Mouse (Mus musculus) forebrain, postnatal 0 days (tissue): ENCODE data around the gene Larp4. TPM values are rescaled to one million over a fixed set of nuclear protein-coding genes. Genes with fewer than 3 reads are reported as not detected.

Source experiments
- ATAC-seq: fragments of 200-750 bp; cut with Nextera tagmentation; 2 replicates; pipeline ENCODE4 v1.8.0; 2017; ENCODE audit warnings: mild to moderate bottlenecking, moderate library complexity
- DNase-seq: peaks from one replicate; pipeline ENCODE4 v3.0.0-alpha.2; 2015
- H3K27ac ChIP-seq: fragments of 300-500 bp; sonication (generic); 2 replicates; pipeline ENCODE4 v1.5.1; 2014; ENCODE audit warnings: low read depth, mild to moderate bottlenecking, antibody characterized with exemption, low read length, moderate library complexity, mixed read lengths
- H3K27me3 ChIP-seq: fragments of 300-500 bp; sonication (generic); 2 replicates; pipeline ENCODE4 v1.6.1; 2014; ENCODE audit warnings: mild to moderate bottlenecking, low read length, mixed read lengths; ENCODE audit not compliant: insufficient read depth
- H3K36me3 ChIP-seq: fragments of 300-500 bp; sonication (generic); 2 replicates; pipeline ENCODE4 v1.6.1; 2014; ENCODE audit warnings: mild to moderate bottlenecking, moderate library complexity; ENCODE audit not compliant: insufficient read depth
- H3K4me1 ChIP-seq: fragments of 300-500 bp; sonication (generic); 2 replicates; pipeline ENCODE4 v1.6.1; 2014; ENCODE audit warnings: antibody characterized with exemption; ENCODE audit not compliant: insufficient read depth
- H3K4me2 ChIP-seq: fragments of 300-500 bp; sonication (generic); 2 replicates; pipeline ENCODE4 v1.6.1; 2014; ENCODE audit warnings: low read depth, mild to moderate bottlenecking, moderate library complexity
- H3K4me3 ChIP-seq: fragments of 300-500 bp; sonication (generic); 2 replicates; pipeline ENCODE4 v1.5.1; 2014; ENCODE audit warnings: low read depth, low read length, mixed read lengths
- H3K9ac ChIP-seq: fragments of 300-500 bp; sonication (generic); 2 replicates; pipeline ENCODE4 v1.6.1; 2014; ENCODE audit warnings: mild to moderate bottlenecking
- H3K9me3 ChIP-seq: fragments of 300-500 bp; sonication (generic); 2 replicates; pipeline ENCODE4 v1.6.1; 2016; ENCODE audit warnings: low read length
- CTCF ChIP-seq: sonication (generic); IDR thresholded peaks from 2 replicates; pipeline ENCODE4 v1.5.1; 2016; ENCODE audit warnings: antibody characterized with exemption, control low read depth, low read depth
- WGBS: fragments of 180-500 bp; shearing (Covaris S2); extraction: QIAGEN DNeasy Blood & Tissue Kit; methylation state at CpG from one replicate; pipeline ENCODE4 v1.1.7; 2014; 5-methylcytosine and 5-hydroxymethylcytosine counted together
- polyA plus RNA-seq: library from polyadenylated mRNA; unstranded; fragments of >200 nt; fragmentation: Nextera tagmentation; extraction: Ambion mirVana; gene quantifications from 2 replicates; pipeline ENCODE4 v1.2.1, GENCODE M21; 2015
- total RNA-seq: library from RNA; depleted of rRNA; stranded (reverse); fragments of >200 nt; gene quantifications from 2 replicates; pipeline ENCODE4 v1.2.3, GENCODE M21; 2014

The Larp4 gene
- total and polyA plus RNA-seq, 2 experiments from 2014 or later = 19.1 to 48.6 TPM

DNA sequence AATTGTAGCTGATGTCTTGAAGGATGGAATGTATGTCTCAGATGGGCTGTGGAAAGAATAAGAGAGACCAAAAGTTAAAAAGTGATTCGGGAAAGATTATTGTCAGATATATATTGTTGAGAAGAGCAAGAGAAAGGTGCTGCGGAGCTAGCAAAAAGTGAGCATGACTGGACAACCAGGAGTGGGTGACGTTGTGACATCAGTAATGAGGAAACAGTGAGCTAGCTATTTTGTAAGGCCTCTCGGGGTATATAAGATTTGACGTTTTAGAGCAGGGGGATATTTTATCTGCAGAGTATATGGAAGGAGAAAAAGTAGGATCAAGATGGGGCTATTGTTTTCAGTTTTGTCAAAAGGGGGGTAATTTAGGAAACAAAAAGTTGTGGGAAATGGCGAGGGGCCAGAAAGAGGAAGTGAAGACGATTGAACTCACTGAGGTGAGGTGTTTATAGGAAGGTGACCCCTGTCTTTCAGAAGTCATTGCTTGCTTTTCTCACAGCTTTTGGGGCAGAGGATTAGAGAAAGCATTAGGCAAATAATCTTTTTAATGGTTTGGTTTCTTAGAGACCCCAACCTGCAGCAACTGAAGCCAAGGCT lies 34.9 kb downstream of the Larp4 start:
- 89% methylated on average over 7 of the region's 7 CpGs for WGBS
- ATAC-seq = no peak

DNA sequence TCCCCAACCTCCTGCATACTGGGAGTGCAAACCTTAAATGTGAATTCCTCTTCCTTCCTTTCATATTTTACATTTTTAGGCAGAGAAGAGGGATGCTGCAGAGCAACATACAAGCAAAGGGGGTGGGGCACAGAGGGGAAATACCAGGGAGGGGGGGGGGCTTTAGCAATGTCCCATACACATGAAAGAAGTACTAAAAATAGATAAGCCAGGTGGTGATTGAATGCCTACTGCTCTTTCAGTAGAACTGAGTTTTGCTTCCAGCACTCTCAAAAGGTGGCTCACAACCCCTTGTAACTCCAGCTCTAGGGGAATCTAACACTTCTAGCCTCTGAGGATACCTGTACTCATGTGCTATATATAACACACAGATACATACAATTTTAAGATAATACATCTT lies 36.3 kb downstream of the Larp4 start:
- no peak for TF ChIP-seq CTCF
- H3K27ac ChIP-seq = no peak overlapping the region

More for the DNA sequence above, 34.9 kb downstream of the Larp4 start:
- Histone ChIP-seq H3K4me2 (no peak overlapping the region), H3K27me3 (no peaks in the 10 kb centered on the region), H3K4me3 (no peak overlapping the region), H3K4me1 (no peaks in the 10 kb centered on the region), H3K9me3 (no peaks in the 10 kb centered on the region), H3K27ac (no peak overlapping the region), H3K36me3 (peaks cover 68% of the 10 kb centered on the region), H3K9ac (no peak overlapping the region)
- no peak for DNase-seq
- TF ChIP-seq CTCF = no peak

DNA sequence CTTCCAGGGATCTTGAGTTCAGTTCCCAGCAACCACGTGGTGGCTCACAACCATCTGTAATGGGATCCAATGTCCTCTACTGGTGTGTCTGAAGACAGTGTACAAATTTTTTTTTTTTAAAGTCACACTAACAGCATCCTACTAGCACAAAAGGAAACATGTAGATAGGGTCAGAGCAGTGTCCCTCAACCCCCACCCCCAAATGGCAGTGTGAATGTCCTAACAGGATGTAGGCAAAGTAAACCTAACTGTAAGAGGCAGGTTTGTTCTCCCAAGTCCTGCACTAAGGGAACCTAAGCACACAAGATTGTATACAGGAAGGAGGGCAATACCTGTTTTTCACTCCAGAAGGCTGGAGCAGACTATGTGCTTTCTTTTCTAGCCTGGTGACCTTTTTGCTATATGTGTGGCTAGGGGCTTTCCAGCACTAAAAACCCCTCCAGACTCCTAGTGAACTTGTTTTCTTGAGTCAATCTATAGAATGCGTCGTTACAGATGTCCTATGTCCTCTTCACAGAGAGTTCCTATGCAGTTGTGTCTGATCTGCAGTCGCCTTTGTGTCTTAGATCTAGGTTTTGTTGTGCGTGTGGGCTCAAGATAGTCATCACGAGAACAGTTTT lies 48.5 kb downstream of the Larp4 start:
- TF ChIP-seq CTCF = no peak
- Histone ChIP-seq H3K4me2 (no peak overlapping the region), H3K4me1 (no peaks in the 10 kb centered on the region), H3K27ac (no peak overlapping the region), H3K9ac (no peak overlapping the region), H3K27me3 (no peaks in the 10 kb centered on the region), H3K4me3 (no peak overlapping the region), H3K36me3 (peaks cover 5% of the 10 kb centered on the region; the same call in 1 of the 2 replicates), H3K9me3 (no peaks in the 10 kb centered on the region)
- 69% methylated on average over 6 of the region's 6 CpGs for WGBS
- DNase-seq (no peak), ATAC-seq (no peak)

More for the DNA sequence above, 36.3 kb downstream of the Larp4 start:
- no peak for DNase-seq
- no peaks in the 10 kb centered on the region for H3K27me3 ChIP-seq
- H3K9me3 ChIP-seq = no peaks in the 10 kb centered on the region
- no peaks in the 10 kb centered on the region for H3K4me1 ChIP-seq
- ATAC-seq = no peak
- no peak overlapping the region for H3K4me3 ChIP-seq
- no peak overlapping the region for H3K9ac ChIP-seq
- peaks cover 75% of the 10 kb centered on the region for H3K36me3 ChIP-seq
- H3K4me2 ChIP-seq = no peak overlapping the region

- Histone ChIP-seq H3K4me1 (peaks cover 4% of the 10 kb centered on the region; the same call in 1 of the 2 replicates), H3K27ac (no peak overlapping the region), H3K4me3 (no peak overlapping the region), H3K9ac (no peak overlapping the region), H3K27me3 (no peaks in the 10 kb centered on the region), H3K36me3 (no peaks in the 10 kb centered on the region), H3K4me2 (no peak overlapping the region), H3K9me3 (no peaks in the 10 kb centered on the region)
- WGBS = 97% methylated on average over 1 of the region's 1 CpGs
- TF ChIP-seq CTCF = no peak
- ATAC-seq = no peak
- no peak for DNase-seq
Observed at GRCm38 (mm10) chr15:100021175-100021574, 51.3 kb downstream of the Larp4 start.

GRCm38 (mm10) chr15:100022923-100023322 lies 53.1 kb downstream of the Larp4 start:
- no peaks in the 10 kb centered on the region for H3K36me3 ChIP-seq
- H3K4me2 ChIP-seq = no peak overlapping the region
- H3K9ac ChIP-seq = no peak overlapping the region
- 24% methylated on average over 5 of the region's 5 CpGs for WGBS
- H3K27me3 ChIP-seq = no peaks in the 10 kb centered on the region
- DNase-seq (peak; percentile 71), ATAC-seq (no peak)
- TF ChIP-seq CTCF = peak; percentile 76
- no peaks in the 10 kb centered on the region for H3K9me3 ChIP-seq
- peaks cover 4% of the 10 kb centered on the region; the same call in 1 of the 2 replicates for H3K4me1 ChIP-seq
- no peak overlapping the region for H3K27ac ChIP-seq
- H3K4me3 ChIP-seq = no peak overlapping the region

- no peak for TF ChIP-seq CTCF
- peak overlapping the region; percentile 40; the same call in 1 of the 2 replicates for H3K27ac ChIP-seq
- ATAC-seq (peak; percentile 23), DNase-seq (peak; percentile 24)
- no peak overlapping the region for H3K9ac ChIP-seq
- H3K4me2 ChIP-seq = no peak overlapping the region
- H3K4me3 ChIP-seq = no peak overlapping the region
- H3K4me1 ChIP-seq = peaks cover 4% of the 10 kb centered on the region; the same call in 1 of the 2 replicates
- H3K36me3 ChIP-seq = no peaks in the 10 kb centered on the region
- no peaks in the 10 kb centered on the region for H3K27me3 ChIP-seq
- WGBS = 79% methylated on average over 11 of the region's 11 CpGs
- no peaks in the 10 kb centered on the region for H3K9me3 ChIP-seq
Observed at GRCm38 (mm10) chr15:100025076-100025834, 55.4 kb downstream of the Larp4 start.

- H3K9me3 ChIP-seq = no peaks in the 10 kb centered on the region
- 78% methylated on average over 2 of the region's 2 CpGs for WGBS
- H3K36me3 ChIP-seq = no peaks in the 10 kb centered on the region
- no peak for ATAC-seq
- peaks cover 4% of the 10 kb centered on the region; the same call in 1 of the 2 replicates for H3K4me1 ChIP-seq
- TF ChIP-seq CTCF = no peak
- H3K27me3 ChIP-seq = no peaks in the 10 kb centered on the region
- no peak overlapping the region for H3K4me2 ChIP-seq
- H3K9ac ChIP-seq = no peak overlapping the region
- H3K4me3 ChIP-seq = no peak overlapping the region
- H3K27ac ChIP-seq = no peak overlapping the region
- DNase-seq = no peak
Observed at GRCm38 (mm10) chr15:100028133-100028532, 58.3 kb downstream of the Larp4 start.
